Mouse (Mus musculus): Measurements from ENCODE around the gene Unk. TPM values are rescaled to one million over a fixed set of nuclear protein-coding genes. Genes with fewer than 3 reads are reported as not detected.
A peak's percentile ranks its signal among the peaks of the same experiment; 100 is the strongest.

The Unk gene
- polyA plus RNA-seq, 1 experiment from 2014 or later, result 51.3 TPM

- no peak overlapping the region for H3K4me3 ChIP-seq
- peaks cover 15% of the 10 kb centered on the region for H3K4me1 ChIP-seq (replicated peaks)
- H3K36me3 ChIP-seq, result peaks cover 42% of the 10 kb centered on the region
- DNase-seq (ENCODE audit: low spot score), result no peak
- H3K27ac ChIP-seq, result no peak overlapping the region
- no peaks in the 10 kb centered on the region for H3K27me3 ChIP-seq (ENCODE audit: insufficient read depth, poor library complexity, severe bottlenecking)
- no peaks in the 10 kb centered on the region for H3K9me3 ChIP-seq
- WGBS, result 63% methylated on average over 23 of the region's 23 CpGs
Measured at GRCm38 (mm10) chr11:116064187-116064867, 34.2 kb downstream of the Unk start.

GRCm38 (mm10) chr11:116065345-116065744, 35.2 kb downstream of the Unk start:
- Histone ChIP-seq H3K27me3 (ENCODE audit: insufficient read depth, poor library complexity, severe bottlenecking) (no peaks in the 10 kb centered on the region), H3K4me1 (replicated peaks) (peaks cover 15% of the 10 kb centered on the region), H3K9me3 (no peaks in the 10 kb centered on the region), H3K27ac (no peak overlapping the region), H3K36me3 (peaks cover 32% of the 10 kb centered on the region), H3K4me3 (no peak overlapping the region)
- no peak for DNase-seq (ENCODE audit: low spot score)
- WGBS, result 87% methylated on average over 12 of the region's 12 CpGs

GRCm38 (mm10) chr11:116071510-116071909, 41.4 kb downstream of the Unk start:
- peaks cover 28% of the 10 kb centered on the region for H3K4me1 ChIP-seq (replicated peaks)
- no peaks in the 10 kb centered on the region; the same call in 1 of the 2 replicates for H3K27me3 ChIP-seq (ENCODE audit: insufficient read depth, poor library complexity, severe bottlenecking)
- H3K27ac ChIP-seq, result no peak overlapping the region
- no peaks in the 10 kb centered on the region for H3K9me3 ChIP-seq
- WGBS, result 69% methylated on average over 5 of the region's 5 CpGs
- DNase-seq (ENCODE audit: low spot score), result no peak
- no peaks in the 10 kb centered on the region for H3K36me3 ChIP-seq
- no peak overlapping the region for H3K4me3 ChIP-seq

GRCm38 (mm10) chr11:116072608-116073007, 42.5 kb downstream of the Unk start:
- 88% methylated on average over 3 of the region's 3 CpGs for WGBS
- DNase-seq (ENCODE audit: low spot score), result no peak
- Histone ChIP-seq H3K9me3 (no peaks in the 10 kb centered on the region), H3K27ac (no peak overlapping the region), H3K36me3 (no peaks in the 10 kb centered on the region), H3K27me3 (ENCODE audit: insufficient read depth, poor library complexity, severe bottlenecking) (no peaks in the 10 kb centered on the region; the same call in 1 of the 2 replicates), H3K4me3 (no peak overlapping the region), H3K4me1 (replicated peaks) (peaks cover 39% of the 10 kb centered on the region)

GRCm38 (mm10) chr11:116074436-116074991, 44.4 kb downstream of the Unk start:
- Histone ChIP-seq H3K9me3 (no peaks in the 10 kb centered on the region), H3K4me3 (no peak overlapping the region), H3K27me3 (ENCODE audit: insufficient read depth, poor library complexity, severe bottlenecking) (no peaks in the 10 kb centered on the region; the same call in 1 of the 2 replicates), H3K27ac (no peak overlapping the region), H3K36me3 (peaks cover 10% of the 10 kb centered on the region), H3K4me1 (replicated peaks) (peaks cover 58% of the 10 kb centered on the region)
- DNase-seq (ENCODE audit: low spot score), result no peak
- 64% methylated on average over 7 of the region's 7 CpGs for WGBS

GRCm38 (mm10) chr11:116075539-116076265, 45.6 kb downstream of the Unk start:
- 56% methylated on average over 20 of the region's 20 CpGs for WGBS
- peak overlapping the region; percentile 49; the same call in 1 of the 2 replicates for H3K4me3 ChIP-seq
- no peaks in the 10 kb centered on the region for H3K9me3 ChIP-seq
- no peaks in the 10 kb centered on the region; the same call in 1 of the 2 replicates for H3K27me3 ChIP-seq (ENCODE audit: insufficient read depth, poor library complexity, severe bottlenecking)
- peaks cover 22% of the 10 kb centered on the region for H3K36me3 ChIP-seq
- DNase-seq (ENCODE audit: low spot score), result no peak
- peak overlapping the region; percentile 88 for H3K27ac ChIP-seq
- H3K4me1 ChIP-seq (replicated peaks), result peaks cover 70% of the 10 kb centered on the region

- no peak for DNase-seq (ENCODE audit: low spot score)
- Histone ChIP-seq H3K4me1 (replicated peaks) (peaks cover 75% of the 10 kb centered on the region), H3K4me3 (peak overlapping the region; percentile 49; the same call in 1 of the 2 replicates), H3K36me3 (peaks cover 27% of the 10 kb centered on the region), H3K9me3 (no peaks in the 10 kb centered on the region), H3K27ac (peak overlapping the region; percentile 88), H3K27me3 (ENCODE audit: insufficient read depth, poor library complexity, severe bottlenecking) (no peaks in the 10 kb centered on the region; the same call in 1 of the 2 replicates)
- WGBS, result 57% methylated on average over 7 of the region's 7 CpGs
Measured at GRCm38 (mm10) chr11:116076266-116076540, 46.1 kb downstream of the Unk start.

- H3K27ac ChIP-seq, result peak overlapping the region; percentile 88
- peak overlapping the region; percentile 49 for H3K4me3 ChIP-seq
- H3K36me3 ChIP-seq, result peaks cover 33% of the 10 kb centered on the region
- 83% methylated on average over 7 of the region's 7 CpGs for WGBS
- peaks cover 82% of the 10 kb centered on the region for H3K4me1 ChIP-seq (replicated peaks)
- H3K9me3 ChIP-seq, result no peaks in the 10 kb centered on the region
- no peaks in the 10 kb centered on the region; the same call in 1 of the 2 replicates for H3K27me3 ChIP-seq (ENCODE audit: insufficient read depth, poor library complexity, severe bottlenecking)
- DNase-seq (ENCODE audit: low spot score), result no peak
Measured at GRCm38 (mm10) chr11:116076836-116077235, 46.7 kb downstream of the Unk start.

- WGBS, result 63% methylated on average over 22 of the region's 22 CpGs
Measured at GRCm38 (mm10) chr11:116077446-116078204, 47.5 kb downstream of the Unk start, which contains the start of gene Unc13d. Gene Unc13d (minus strand): TSS chr11:116077961.

GRCm38 (mm10) chr11:116078221-116078620, 48.1 kb downstream of the Unk start:
- Histone ChIP-seq H3K9me3 (no peaks in the 10 kb centered on the region), H3K27me3 (ENCODE audit: insufficient read depth, poor library complexity, severe bottlenecking) (no peaks in the 10 kb centered on the region; the same call in 1 of the 2 replicates), H3K4me3 (peak overlapping the region; percentile 49), H3K4me1 (replicated peaks) (peaks cover 81% of the 10 kb centered on the region), H3K27ac (peak overlapping the region; percentile 88), H3K36me3 (peaks cover 46% of the 10 kb centered on the region)
- 8% methylated on average over 16 of the region's 16 CpGs for WGBS
- DNase-seq (ENCODE audit: low spot score), result peak; percentile 75

More at GRCm38 (mm10) chr11:116077446-116078204, 47.5 kb downstream of the Unk start, which contains the start of gene Unc13d:
- no peaks in the 10 kb centered on the region for H3K9me3 ChIP-seq
- peaks cover 83% of the 10 kb centered on the region for H3K4me1 ChIP-seq (replicated peaks)
- H3K27me3 ChIP-seq (ENCODE audit: insufficient read depth, poor library complexity, severe bottlenecking), result no peaks in the 10 kb centered on the region; the same call in 1 of the 2 replicates
- H3K36me3 ChIP-seq, result peaks cover 41% of the 10 kb centered on the region
- DNase-seq (ENCODE audit: low spot score), result no peak
- H3K27ac ChIP-seq, result peak within 1 kb of the TSS; percentile 88
- H3K4me3 ChIP-seq, result peak within 1 kb of the TSS; percentile 49

GRCm38 (mm10) chr11:116078676-116079320, 48.7 kb downstream of the Unk start:
- peak overlapping the region; percentile 49 for H3K4me3 ChIP-seq
- DNase-seq (ENCODE audit: low spot score), result peak; percentile 66
- WGBS, result 16% methylated on average over 10 of the region's 10 CpGs
- no peaks in the 10 kb centered on the region for H3K9me3 ChIP-seq
- peaks cover 75% of the 10 kb centered on the region for H3K4me1 ChIP-seq (replicated peaks)
- peak overlapping the region; percentile 88 for H3K27ac ChIP-seq
- H3K36me3 ChIP-seq, result peaks cover 52% of the 10 kb centered on the region
- no peaks in the 10 kb centered on the region; the same call in 1 of the 2 replicates for H3K27me3 ChIP-seq (ENCODE audit: insufficient read depth, poor library complexity, severe bottlenecking)

GRCm38 (mm10) chr11:116079511-116079910, 49.4 kb downstream of the Unk start:
- peak overlapping the region; percentile 49 for H3K4me3 ChIP-seq
- DNase-seq (ENCODE audit: low spot score), result no peak
- WGBS, result 79% methylated on average over 10 of the region's 10 CpGs
- H3K4me1 ChIP-seq (replicated peaks), result peaks cover 73% of the 10 kb centered on the region
- H3K9me3 ChIP-seq, result no peaks in the 10 kb centered on the region
- no peaks in the 10 kb centered on the region; the same call in 1 of the 2 replicates for H3K27me3 ChIP-seq (ENCODE audit: insufficient read depth, poor library complexity, severe bottlenecking)
- peaks cover 58% of the 10 kb centered on the region for H3K36me3 ChIP-seq
- H3K27ac ChIP-seq, result peak overlapping the region; percentile 88
